Mouse (Mus musculus) liver, adult 2 months (tissue): ENCODE results near the gene Wnt5b.

Source experiments
- CTCF ChIP-seq: fragments of 200-500 bp; IDR thresholded peaks from 2 replicates; pipeline ENCODE4 v1.5.1; 2011; ENCODE audit warnings: low read depth, low read length, control low read depth
- POLR2A ChIP-seq: fragments of 200-500 bp; IDR thresholded peaks from 2 replicates; pipeline ENCODE4 v1.6.1; 2011; ENCODE audit warnings: low read length, control low read depth; ENCODE audit not compliant: insufficient read depth; ENCODE audit errors: extremely low read depth

GRCm38 (mm10) chr6:119395421-119396308 is 148.5 kb downstream of the Wnt5b start:
- TF ChIP-seq CTCF = no peak
- TF ChIP-seq POLR2A = no peak
